Mouse (Mus musculus) kidney, adult 8-10 months (tissue): ENCODE results near the gene Pwwp2b.

Experiments
- DNase-seq, 2 experiments: peaks; one replicate each; pipeline ENCODE4 v3.0.0; 2022

The Pwwp2b gene

GRCm38 (mm10) chr7:139224725-139225124 lies 23.6 kb upstream of the Pwwp2b start:
- DNase-seq: peak; percentile 38 to 49

- no peak for DNase-seq
Observed at GRCm38 (mm10) chr7:139226416-139226815, 21.9 kb upstream of the Pwwp2b start.

GRCm38 (mm10) chr7:139228447-139229171 lies 19.7 kb upstream of the Pwwp2b start:
- no peak for DNase-seq

- no peak for DNase-seq
Observed at GRCm38 (mm10) chr7:139229837-139230236, 18.4 kb upstream of the Pwwp2b start.

GRCm38 (mm10) chr7:139230241-139230640 lies 18.0 kb upstream of the Pwwp2b start:
- DNase-seq: no peak

- DNase-seq: peak; percentile 83 to 89
Observed at GRCm38 (mm10) chr7:139233714-139234113, 14.6 kb upstream of the Pwwp2b start.

- DNase-seq: peak; percentile 40 to 57
Observed at GRCm38 (mm10) chr7:139234426-139235188, 13.7 kb upstream of the Pwwp2b start.

GRCm38 (mm10) chr7:139235651-139236358 lies 12.5 kb upstream of the Pwwp2b start:
- no peak for DNase-seq

- DNase-seq: no peak
Observed at GRCm38 (mm10) chr7:139239432-139239831, 8.8 kb upstream of the Pwwp2b start.

- no peak for DNase-seq
Observed at GRCm38 (mm10) chr7:139246086-139246485, 2.2 kb upstream of the Pwwp2b start.

- DNase-seq: peak; percentile 41 to 52
Observed at GRCm38 (mm10) chr7:139246931-139247880, 1.1 kb upstream of the Pwwp2b start.

- DNase-seq: no peak
Observed at GRCm38 (mm10) chr7:139248615-139249405, 528 bp downstream of the Pwwp2b start.

GRCm38 (mm10) chr7:139249406-139250210 lies 1.3 kb downstream of the Pwwp2b start:
- no peak for DNase-seq

GRCm38 (mm10) chr7:139251881-139252301 lies 3.6 kb downstream of the Pwwp2b start:
- DNase-seq: peak; percentile 50 to 55

- DNase-seq: no peak
Observed at GRCm38 (mm10) chr7:139252566-139252965, 4.3 kb downstream of the Pwwp2b start.

- no peak for DNase-seq
Observed at GRCm38 (mm10) chr7:139252986-139253385, 4.7 kb downstream of the Pwwp2b start.

- no peak for DNase-seq
Observed at GRCm38 (mm10) chr7:139253462-139253861, 5.2 kb downstream of the Pwwp2b start.

- no peak for DNase-seq
Observed at GRCm38 (mm10) chr7:139254626-139255025, 6.3 kb downstream of the Pwwp2b start.

GRCm38 (mm10) chr7:139257752-139258542 lies 9.7 kb downstream of the Pwwp2b start:
- peak; percentile 71 to 81 for DNase-seq

GRCm38 (mm10) chr7:139264337-139264736 lies 16.1 kb downstream of the Pwwp2b start:
- no peak for DNase-seq
